Mouse (Mus musculus): Measurements from ENCODE around the gene Herc4.

Herc4 gene

GRCm38 (mm10) chr10:63248421-63248820 lies 4.8 kb downstream of the Herc4 start:
- no peak for DNase-seq (ENCODE audit: low spot score in 2 of 2)

- DNase-seq (ENCODE audit: low spot score in 2 of 2): no peak
Observed at GRCm38 (mm10) chr10:63258696-63259095, 15.1 kb downstream of the Herc4 start.

- DNase-seq (ENCODE audit: low spot score in 2 of 2): no peak
Observed at GRCm38 (mm10) chr10:63259340-63259739, 15.7 kb downstream of the Herc4 start.

- no peak for DNase-seq (ENCODE audit: low spot score in 2 of 2)
Observed at GRCm38 (mm10) chr10:63267941-63268340, 24.3 kb downstream of the Herc4 start.

- DNase-seq (ENCODE audit: low spot score in 2 of 2): no peak
Observed at GRCm38 (mm10) chr10:63272401-63272800, 28.8 kb downstream of the Herc4 start.

GRCm38 (mm10) chr10:63272868-63273267 lies 29.3 kb downstream of the Herc4 start:
- DNase-seq (ENCODE audit: low spot score in 2 of 2): no peak

- DNase-seq (ENCODE audit: low spot score in 2 of 2): no peak
Observed at GRCm38 (mm10) chr10:63277010-63277409, 33.4 kb downstream of the Herc4 start.

DNA sequence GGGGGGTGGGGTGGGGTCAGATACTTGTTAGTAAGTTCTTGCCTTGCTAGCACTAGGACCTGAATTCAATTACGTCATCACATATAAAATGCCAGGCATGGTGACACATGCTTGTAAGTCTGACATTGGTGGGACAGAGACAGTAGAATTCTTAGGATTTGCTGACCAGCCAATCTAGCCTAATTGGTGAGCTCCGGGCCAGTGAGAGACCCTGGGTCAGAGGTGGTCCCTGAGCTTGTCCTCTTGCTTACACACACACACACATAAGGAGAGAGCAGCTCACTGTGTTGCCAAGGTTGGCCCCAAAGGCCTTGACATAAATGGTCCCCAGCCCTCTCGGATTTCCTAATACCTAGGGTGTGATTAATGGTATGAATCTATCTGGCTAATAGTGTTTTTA lies 36.2 kb downstream of the Herc4 start:
- DNase-seq (ENCODE audit: low spot score in 2 of 2): no peak

- DNase-seq (ENCODE audit: low spot score in 2 of 2): no peak
Observed at GRCm38 (mm10) chr10:63282417-63282816, 38.8 kb downstream of the Herc4 start.

GRCm38 (mm10) chr10:63282846-63283245 lies 39.2 kb downstream of the Herc4 start:
- no peak for DNase-seq (ENCODE audit: low spot score in 2 of 2)

GRCm38 (mm10) chr10:63302356-63302755 lies 58.7 kb downstream of the Herc4 start:
- no peak for DNase-seq (ENCODE audit: low spot score in 2 of 2)

- DNase-seq (ENCODE audit: low spot score in 2 of 2): peak; percentile 33 to 90
Observed at GRCm38 (mm10) chr10:63308582-63309366, 65.2 kb downstream of the Herc4 start.

DNA sequence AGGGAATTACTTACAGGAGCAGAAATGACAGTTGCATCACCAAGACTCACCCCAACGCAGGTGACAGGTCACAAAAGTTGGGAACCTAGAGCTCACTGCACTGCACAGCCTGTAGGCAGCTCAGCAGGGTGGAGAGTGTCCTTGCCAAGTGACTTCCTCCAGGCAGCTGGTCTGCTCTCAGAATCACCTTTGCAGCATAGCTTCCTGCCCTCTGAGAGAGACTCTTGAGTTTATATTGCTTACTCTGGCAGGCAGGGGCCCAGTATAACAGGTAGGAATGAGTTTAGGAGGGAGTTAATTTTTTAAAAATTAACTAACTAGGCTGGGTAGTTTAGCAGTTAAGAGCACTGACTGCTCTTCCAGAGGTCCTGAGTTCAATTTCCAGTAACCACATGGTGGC lies 70.1 kb downstream of the Herc4 start:
- no peak for DNase-seq (ENCODE audit: low spot score in 2 of 2)

GRCm38 (mm10) chr10:63327091-63327490 lies 83.5 kb downstream of the Herc4 start:
- no peak for DNase-seq (ENCODE audit: low spot score in 2 of 2)

DNA sequence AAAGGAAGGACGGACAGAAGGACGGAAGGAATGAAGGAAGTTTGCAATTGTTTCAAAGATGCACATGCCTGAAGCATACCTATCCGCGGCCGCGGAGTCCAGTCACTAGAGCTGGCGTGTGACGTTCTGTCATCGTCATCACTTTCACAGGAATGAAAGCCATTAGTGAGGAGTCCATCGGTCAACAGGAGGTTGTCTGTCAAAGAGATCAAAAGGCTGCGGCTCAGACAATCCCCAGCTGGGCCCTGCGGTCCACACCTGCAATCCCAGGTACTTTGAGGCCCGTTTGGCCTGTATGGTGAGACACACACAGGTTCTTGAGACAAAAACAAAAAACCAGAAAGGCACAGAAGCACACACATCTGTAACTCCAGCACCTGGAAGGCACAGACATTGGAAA lies 93.3 kb downstream of the Herc4 start:
- no peak for DNase-seq (ENCODE audit: low spot score in 2 of 2)

DNA sequence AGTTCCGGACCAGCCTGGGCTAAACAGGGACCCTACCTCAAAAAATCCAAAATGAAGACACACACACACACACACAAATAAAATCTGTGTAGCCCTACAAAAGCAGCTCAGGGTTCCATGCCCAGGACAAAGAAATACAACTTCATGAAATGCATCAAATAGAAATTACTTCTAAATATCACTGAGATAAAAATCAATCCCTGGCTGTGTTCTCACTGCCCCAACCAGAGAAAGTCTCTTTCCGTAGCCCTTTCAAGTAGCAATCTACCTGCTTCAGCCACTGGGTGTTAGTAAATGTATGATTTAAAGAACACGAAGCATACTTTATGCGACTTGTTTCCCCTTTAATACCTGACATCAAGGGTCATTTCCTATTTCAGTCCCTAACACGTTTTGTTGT lies 93.7 kb downstream of the Herc4 start:
- DNase-seq (ENCODE audit: low spot score in 2 of 2): no peak

GRCm38 (mm10) chr10:63337951-63338836 lies 94.6 kb downstream of the Herc4 start:
- DNase-seq (ENCODE audit: low spot score in 2 of 2): peak in 1 of 2 experiments; percentile 40

- peak; percentile 28 to 70 for DNase-seq (ENCODE audit: low spot score in 2 of 2)
Observed at GRCm38 (mm10) chr10:63338914-63339643, 95.5 kb downstream of the Herc4 start.

- DNase-seq (ENCODE audit: low spot score in 2 of 2): no peak
Observed at GRCm38 (mm10) chr10:63341351-63341750, 97.7 kb downstream of the Herc4 start.

DNA sequence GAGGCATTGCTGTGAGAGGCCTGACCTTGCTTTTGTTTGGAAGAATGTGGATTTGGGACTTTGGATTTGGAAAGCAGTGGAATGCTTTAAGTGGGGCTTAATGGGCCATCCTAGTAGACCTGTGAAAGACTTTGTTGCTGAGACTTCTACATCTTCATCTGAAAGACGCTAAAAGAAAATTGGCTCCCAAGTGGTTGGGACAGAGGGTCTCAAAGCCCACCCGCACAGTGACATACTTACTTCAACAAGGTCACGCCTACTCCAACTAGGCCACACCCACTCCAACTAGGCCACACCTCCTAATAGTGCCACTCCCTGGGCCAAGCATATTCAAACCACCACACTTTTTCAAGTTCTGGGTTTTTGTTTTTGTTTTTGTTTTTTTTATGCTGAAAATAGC lies 101.1 kb downstream of the Herc4 start:
- no peak for DNase-seq (ENCODE audit: low spot score in 2 of 2)

DNA sequence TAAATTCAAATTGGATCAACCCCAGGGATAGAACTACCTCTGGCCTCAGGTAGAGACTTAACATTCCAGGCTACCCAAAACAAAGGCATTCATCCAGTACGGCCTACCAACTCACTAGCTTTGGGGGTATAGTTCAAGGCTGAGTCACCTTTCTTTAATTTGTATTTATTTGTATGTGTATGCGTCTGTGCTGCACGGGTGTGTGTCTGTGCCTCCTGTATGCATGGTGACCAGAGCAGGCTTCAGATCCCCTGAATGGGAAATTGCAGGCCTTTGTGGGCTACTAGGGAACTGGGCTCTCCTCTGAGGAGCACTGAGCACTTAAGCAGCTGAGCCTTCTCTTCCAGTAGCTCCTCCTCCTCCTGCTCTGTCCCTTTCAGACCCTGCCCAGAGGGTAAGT lies 104.7 kb downstream of the Herc4 start:
- no peak for DNase-seq (ENCODE audit: low spot score in 2 of 2)

- no peak for DNase-seq (ENCODE audit: low spot score in 2 of 2)
Observed at GRCm38 (mm10) chr10:63350666-63351065, 107.1 kb downstream of the Herc4 start.
